Mouse (Mus musculus) naive thymus-derived CD4-positive, alpha-beta T cell, adult 5 months (primary cell): ENCODE results near the gene Gaa. TPM values are rescaled to one million over a fixed set of nuclear protein-coding genes. Genes with fewer than 3 reads are reported as not detected.

Experiments
- polyA plus RNA-seq: library from polyadenylated mRNA; unstranded; fragments of 100-300 nt; shearing (Covaris generic); gene quantifications from one replicate; pipeline ENCODE4 v1.2.1, GENCODE M21; 2017

Gene Gaa
- polyA plus RNA-seq = 28.3 TPM

GRCm38 (mm10) chr11:119267768-119268556 lies at the start of gene Gaa:
TSS of gene Gaa (plus strand) at chr11:119267887.

GRCm38 (mm10) chr11:119228091-119228781 lies 39.5 kb upstream of the Gaa start, which contains the start of the genes Tbc1d16 and Ccdc40:
TSS of gene Tbc1d16 (minus strand) at chr11:119228499.
TSS of gene Ccdc40 (plus strand) at chr11:119228572.

DNA sequence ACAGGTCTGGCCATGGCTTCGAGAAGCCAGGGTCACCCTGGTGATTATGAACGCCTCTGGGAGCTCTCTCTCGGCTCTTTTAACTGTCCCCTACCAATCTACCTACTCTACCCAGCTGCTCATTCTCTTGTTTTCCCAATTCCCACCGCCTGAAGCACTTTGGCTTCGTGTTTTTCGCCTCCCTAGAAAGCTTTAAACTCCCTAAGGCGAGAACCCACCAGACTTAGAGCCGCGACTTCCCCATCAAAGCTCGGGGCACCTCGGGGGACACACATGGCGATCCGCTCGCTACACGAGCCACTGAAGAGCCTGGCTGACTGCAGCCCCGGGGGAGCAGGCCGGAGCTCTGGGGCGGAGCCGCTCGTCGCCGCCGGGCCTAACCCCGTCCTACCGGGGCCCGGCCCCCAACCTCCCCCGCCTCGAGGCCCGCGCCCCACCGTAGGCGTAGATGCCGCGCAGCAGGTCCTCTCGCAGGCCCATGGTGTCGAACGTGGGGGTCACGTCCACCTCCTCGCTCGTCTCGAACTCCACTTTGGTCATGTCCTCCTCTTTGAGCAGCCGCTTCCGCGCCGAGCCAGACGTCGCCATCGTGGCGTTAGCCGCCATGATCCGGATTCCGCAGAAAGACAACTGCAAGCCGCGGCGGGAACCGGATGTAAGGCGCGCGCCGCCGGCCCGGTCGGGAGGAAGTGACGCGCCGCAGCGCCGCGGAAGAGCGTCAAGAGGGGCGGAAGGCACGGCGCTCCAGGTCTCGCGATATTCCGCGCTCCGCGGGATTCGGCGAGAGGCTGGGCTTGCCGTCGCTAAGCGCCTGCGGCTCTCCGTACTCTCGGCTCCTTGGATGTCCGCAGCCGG lies 31.9 kb downstream of the Gaa start, which contains the start of gene Eif4a3:
Eif4a3 (minus strand) TSS at position 699 of the 855 bp plus-strand sequence.

GRCm38 (mm10) chr11:119307658-119307867 lies 39.9 kb downstream of the Gaa start, which contains the start of gene Card14:
TSS of gene Card14 (plus strand) at chr11:119307768.

Other genes with a start within 250 kb of the Gaa start
- 6.5 TPM for gene Cbx2, start 244.9 kb upstream of the Gaa start, polyA plus RNA-seq
- gene Cbx8, start 226.9 kb upstream of the Gaa start, polyA plus RNA-seq = 11.1 TPM
- 110 TPM for gene Cbx4, start 181.7 kb upstream of the Gaa start, polyA plus RNA-seq
- 0.58 TPM for gene Tbc1d16, start 39.4 kb upstream of the Gaa start, polyA plus RNA-seq
- gene Ccdc40, start 39.3 kb upstream of the Gaa start, polyA plus RNA-seq = 0.87 TPM
- gene Eif4a3, start 32.2 kb downstream of the Gaa start, polyA plus RNA-seq = 300 TPM
- not detected for gene Card14, start 39.9 kb downstream of the Gaa start, polyA plus RNA-seq
- 8.1 TPM for gene Sgsh, start 87.6 kb downstream of the Gaa start, polyA plus RNA-seq
- 33.0 TPM for gene Slc26a11, start 87.7 kb downstream of the Gaa start, polyA plus RNA-seq
- gene Rnf213, start 125.2 kb downstream of the Gaa start, polyA plus RNA-seq = 13.9 TPM
- gene Endov, start 223.5 kb downstream of the Gaa start, polyA plus RNA-seq = 22.0 TPM